Mouse (Mus musculus): Measurements from ENCODE around the gene Vps33b. TPM values are rescaled to one million over a fixed set of nuclear protein-coding genes. Genes with fewer than 3 reads are reported as not detected.

The Vps33b gene
- polyA plus RNA-seq (2014; fragmentation: Illumina TruSeq; extraction: RNeasy Lipid Tissue Mini Kit (QIAGEN cat#74804); ENCODE audit: insufficient read depth, low read depth, low replicate concordance) = 7.7 TPM

GRCm38 (mm10) chr7:80268897-80269750 lies at the start of gene Vps33b:
Gene Vps33b, plus strand, starts transcription at chr7:80269649.

DNA sequence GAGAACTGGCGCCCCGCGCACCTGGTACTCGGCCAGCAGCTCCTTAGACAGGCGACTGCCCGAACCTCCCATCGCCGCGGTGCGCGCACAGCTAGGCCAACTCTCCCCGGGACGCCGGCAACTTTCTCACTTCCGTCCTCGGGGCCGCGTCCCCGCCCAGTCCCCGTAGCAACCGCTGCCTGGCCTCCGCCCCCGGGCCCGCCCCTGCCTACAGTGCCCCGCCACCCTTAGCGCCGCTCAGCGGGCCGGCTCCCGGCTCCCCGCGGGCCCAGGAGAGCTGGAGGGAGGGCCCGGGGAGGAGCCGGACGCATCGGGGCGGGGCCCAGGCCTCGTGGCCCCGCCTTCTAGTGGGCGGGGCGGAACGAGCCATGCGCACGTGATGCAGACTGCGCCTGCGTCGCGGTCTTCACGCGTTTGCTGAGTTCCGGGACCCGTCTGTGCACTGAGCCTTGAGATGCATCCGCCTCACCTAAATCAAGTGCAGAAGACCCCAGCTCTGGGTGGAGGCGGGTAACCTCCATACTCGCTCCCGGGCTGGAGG lies 36.9 kb upstream of the Vps33b start, which contains the start of the genes Cib1 and Gdpgp1:
Cib1 (minus strand) TSS at position 325 of the 541 bp plus-strand sequence.
Gdpgp1 (plus strand) TSS at position 377 of the 541 bp plus-strand sequence.

GRCm38 (mm10) chr7:80246148-80246721 lies 23.2 kb upstream of the Vps33b start, which contains the start of gene Ttll13:
Gene Ttll13, plus strand, starts transcription at chr7:80246376.

DNA sequence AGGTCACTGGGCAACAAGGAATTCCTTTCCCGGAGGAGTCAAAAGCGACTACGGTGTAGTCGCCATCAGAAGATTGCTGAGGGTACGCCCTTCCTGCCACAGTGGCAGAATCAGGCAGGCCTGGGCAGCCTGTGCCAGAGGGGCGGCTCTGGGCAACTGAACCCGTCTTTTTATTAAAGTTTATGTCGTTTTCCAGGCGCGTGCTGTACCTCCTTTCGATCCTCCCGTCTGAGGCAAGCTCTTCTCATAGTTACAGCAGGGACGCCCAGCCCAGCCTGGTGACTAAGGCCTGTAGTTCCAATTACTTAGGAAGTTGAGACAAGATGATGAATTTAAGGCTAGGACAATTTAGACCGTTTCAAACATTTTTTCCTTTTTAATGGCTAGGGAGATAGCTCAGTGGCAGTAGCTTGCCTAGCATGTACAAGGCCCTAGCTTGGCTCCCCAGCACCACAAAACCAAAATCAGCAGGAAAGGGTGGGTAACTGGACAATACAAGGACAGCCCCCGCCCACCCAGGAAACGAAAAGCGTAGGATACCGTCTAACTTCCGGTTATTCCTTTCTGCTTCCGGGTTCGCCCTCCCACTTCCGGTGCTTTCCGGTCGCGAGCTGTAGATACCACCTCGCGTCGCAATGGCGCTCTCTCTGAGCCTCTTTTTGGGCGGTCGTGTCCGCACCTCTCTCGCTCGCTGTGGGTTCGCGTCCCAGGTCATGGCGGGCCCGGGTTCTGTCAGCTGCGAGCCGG lies 8.7 kb upstream of the Vps33b start, which contains the start of gene Ngrn:
Ngrn (plus strand) TSS at position 591 of the 747 bp plus-strand sequence.

DNA sequence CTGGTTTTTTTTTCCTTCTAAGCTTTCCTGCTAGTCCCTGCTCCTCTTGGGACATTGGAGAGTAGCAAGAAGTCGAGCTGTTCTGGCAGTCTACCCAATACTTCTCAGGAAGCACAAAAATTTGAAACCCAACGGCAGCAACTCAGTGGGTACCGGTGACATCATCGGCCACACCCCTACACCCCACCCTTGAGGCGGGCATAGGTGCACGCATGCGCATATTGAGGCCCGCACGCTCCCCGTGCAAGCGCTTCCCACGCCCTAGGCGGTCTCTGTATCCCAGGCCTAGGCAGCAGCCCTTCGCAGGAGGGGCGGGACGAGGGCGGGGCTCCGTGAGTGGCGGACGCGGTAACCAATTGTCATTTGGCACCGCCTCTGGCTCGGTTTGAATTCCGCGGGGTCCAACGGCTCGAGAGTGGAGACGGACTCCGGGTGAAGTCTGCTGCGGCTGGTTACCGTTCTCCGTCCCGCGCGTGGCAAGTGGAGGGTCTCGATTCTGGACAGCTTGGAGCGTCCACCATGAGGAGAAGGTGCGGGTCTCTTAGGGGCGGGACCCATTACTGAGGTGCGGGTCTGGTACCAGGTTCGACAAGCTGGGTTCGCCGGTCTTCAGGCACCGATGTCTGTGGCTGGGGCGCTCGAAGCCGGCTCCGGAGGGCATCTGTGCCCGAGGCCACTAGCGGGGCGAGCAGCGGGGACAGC lies 24.8 kb downstream of the Vps33b start, which contains the start of gene Prc1:
Prc1 (plus strand) TSS at position 389 of the 702 bp plus-strand sequence.

DNA sequence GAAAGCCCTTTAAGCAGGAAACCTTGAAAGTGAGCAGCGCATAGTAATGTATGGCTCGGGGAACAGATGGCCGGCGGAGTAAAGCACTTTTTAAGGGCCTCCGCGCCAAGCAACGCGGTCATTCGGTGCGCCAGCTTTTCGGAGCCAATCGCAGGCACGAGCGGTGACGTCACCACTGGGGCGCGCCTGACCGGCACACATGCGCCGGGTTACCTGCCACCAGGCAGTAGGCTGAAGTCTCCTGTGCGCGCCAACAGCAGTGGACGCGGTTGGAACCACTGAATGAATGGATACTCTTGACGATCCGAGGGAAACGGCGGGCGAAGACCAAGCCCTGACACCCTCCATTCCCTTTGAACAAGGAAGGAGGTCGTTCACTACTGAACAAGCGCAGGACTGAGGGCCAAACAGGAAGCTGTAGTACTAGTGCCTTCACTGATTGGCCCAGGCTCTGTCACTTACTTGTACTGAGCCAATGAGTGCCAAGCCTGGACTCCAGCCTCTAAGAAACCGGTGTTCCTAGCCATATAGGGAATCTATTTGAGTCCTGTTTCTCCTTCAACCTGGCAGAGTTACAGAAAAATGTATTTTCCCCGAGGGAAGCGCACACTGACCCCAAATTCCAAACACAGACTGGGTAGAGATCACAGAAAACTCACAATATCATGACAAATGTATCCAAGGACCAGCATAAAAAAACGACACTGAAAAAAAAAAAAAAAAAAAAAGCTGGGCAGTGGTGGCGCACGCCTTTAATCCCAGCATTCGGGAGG lies 54.8 kb downstream of the Vps33b start, which contains the start of gene Rccd1:
Rccd1 (minus strand) TSS at position 412 of the 773 bp plus-strand sequence.

DNA sequence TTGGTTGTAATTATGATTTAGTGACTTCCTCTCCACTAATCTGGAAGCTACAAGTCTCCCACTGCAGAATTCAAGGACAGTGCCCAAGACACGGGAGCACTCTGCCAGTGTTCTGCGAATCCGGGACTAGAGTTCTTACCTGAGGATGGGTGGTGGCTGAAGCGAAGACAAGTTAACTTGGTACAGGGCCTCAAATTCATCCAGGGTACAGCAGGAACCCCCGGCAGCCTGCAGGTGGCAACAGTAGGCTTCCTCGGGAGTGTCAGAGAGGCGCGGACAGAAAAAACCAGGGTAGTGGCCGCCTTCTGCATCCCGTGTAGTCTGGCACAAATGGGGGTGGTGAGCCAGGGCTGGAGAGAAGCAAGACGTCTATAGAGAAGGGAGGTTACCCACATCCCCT lies 71.3 kb downstream of the Vps33b start, which contains the start of gene Unc45a:
Unc45a (minus strand) TSS at position 213 of the 400 bp plus-strand sequence.

Other genes starting within 250 kb of the Vps33b start
- gene Zfp710, start 244.8 kb upstream of the Vps33b start, polyA plus RNA-seq (2014; fragmentation: Illumina TruSeq; extraction: RNeasy Lipid Tissue Mini Kit (QIAGEN cat#74804); ENCODE audit: insufficient read depth, low read depth, low replicate concordance) = 9.3 TPM
- 115 TPM for gene Idh2, start 154.3 kb upstream of the Vps33b start, polyA plus RNA-seq (2014; fragmentation: Illumina TruSeq; extraction: RNeasy Lipid Tissue Mini Kit (QIAGEN cat#74804); ENCODE audit: insufficient read depth, low read depth, low replicate concordance)
- 4.1 TPM for gene Sema4b, start 82.8 kb upstream of the Vps33b start, polyA plus RNA-seq (2014; fragmentation: Illumina TruSeq; extraction: RNeasy Lipid Tissue Mini Kit (QIAGEN cat#74804); ENCODE audit: insufficient read depth, low read depth, low replicate concordance)
- 95.7 TPM for gene Cib1, start 36.8 kb upstream of the Vps33b start, polyA plus RNA-seq (2014; fragmentation: Illumina TruSeq; extraction: RNeasy Lipid Tissue Mini Kit (QIAGEN cat#74804); ENCODE audit: insufficient read depth, low read depth, low replicate concordance)
- gene Gdpgp1, start 36.8 kb upstream of the Vps33b start, polyA plus RNA-seq (2014; fragmentation: Illumina TruSeq; extraction: RNeasy Lipid Tissue Mini Kit (QIAGEN cat#74804); ENCODE audit: insufficient read depth, low read depth, low replicate concordance) = 1.6 TPM
- 0.74 TPM for gene Ttll13, start 23.3 kb upstream of the Vps33b start, polyA plus RNA-seq (2014; fragmentation: Illumina TruSeq; extraction: RNeasy Lipid Tissue Mini Kit (QIAGEN cat#74804); ENCODE audit: insufficient read depth, low read depth, low replicate concordance)
- gene Ngrn, start 8.4 kb upstream of the Vps33b start, polyA plus RNA-seq (2014; fragmentation: Illumina TruSeq; extraction: RNeasy Lipid Tissue Mini Kit (QIAGEN cat#74804); ENCODE audit: insufficient read depth, low read depth, low replicate concordance) = 36.1 TPM
- gene Prc1, start 24.8 kb downstream of the Vps33b start, polyA plus RNA-seq (2014; fragmentation: Illumina TruSeq; extraction: RNeasy Lipid Tissue Mini Kit (QIAGEN cat#74804); ENCODE audit: insufficient read depth, low read depth, low replicate concordance) = 1.7 TPM
- 7.9 TPM for gene Rccd1, start 54.8 kb downstream of the Vps33b start, polyA plus RNA-seq (2014; fragmentation: Illumina TruSeq; extraction: RNeasy Lipid Tissue Mini Kit (QIAGEN cat#74804); ENCODE audit: insufficient read depth, low read depth, low replicate concordance)
- 26.9 TPM for gene Unc45a, start 71.4 kb downstream of the Vps33b start, polyA plus RNA-seq (2014; fragmentation: Illumina TruSeq; extraction: RNeasy Lipid Tissue Mini Kit (QIAGEN cat#74804); ENCODE audit: insufficient read depth, low read depth, low replicate concordance)
- gene Hddc3, start 73.5 kb downstream of the Vps33b start, polyA plus RNA-seq (2014; fragmentation: Illumina TruSeq; extraction: RNeasy Lipid Tissue Mini Kit (QIAGEN cat#74804); ENCODE audit: insufficient read depth, low read depth, low replicate concordance) = 11.1 TPM
- 13.0 TPM for gene Man2a2, start 101.7 kb downstream of the Vps33b start, polyA plus RNA-seq (2014; fragmentation: Illumina TruSeq; extraction: RNeasy Lipid Tissue Mini Kit (QIAGEN cat#74804); ENCODE audit: insufficient read depth, low read depth, low replicate concordance)
- 15.8 TPM for gene Fes, start 118.3 kb downstream of the Vps33b start, polyA plus RNA-seq (2014; fragmentation: Illumina TruSeq; extraction: RNeasy Lipid Tissue Mini Kit (QIAGEN cat#74804); ENCODE audit: insufficient read depth, low read depth, low replicate concordance)
- gene Furin, start 135.8 kb downstream of the Vps33b start, polyA plus RNA-seq (2014; fragmentation: Illumina TruSeq; extraction: RNeasy Lipid Tissue Mini Kit (QIAGEN cat#74804); ENCODE audit: insufficient read depth, low read depth, low replicate concordance) = 29.6 TPM

All from lung, adult 10 weeks (tissue).